Mouse (Mus musculus) liver, embryonic 13.5 days (tissue): ENCODE measurements around the gene Btrc. TPM values are rescaled to one million over a fixed set of nuclear protein-coding genes. Genes with fewer than 3 reads are reported as not detected.

ENCODE experiments used
- ATAC-seq: fragments of 200-750 bp; cut with Nextera tagmentation; 2 replicates; pipeline ENCODE4 v1.8.0; 2017; ENCODE audit warnings: low read depth, mild to moderate bottlenecking, moderate number of reproducible peaks, moderate library complexity
- DNase-seq: peaks from one replicate; pipeline ENCODE4 v3.0.0; 2022
- H3K27ac ChIP-seq: fragments of 300-500 bp; sonication (generic); 2 replicates; pipeline ENCODE4 v1.5.1; 2015; ENCODE audit warnings: moderate library complexity, mild to moderate bottlenecking, inconsistent platforms
- H3K27me3 ChIP-seq: fragments of 300-500 bp; sonication (generic); 2 replicates; pipeline ENCODE4 v1.6.1; 2015; ENCODE audit warnings: mild to moderate bottlenecking, inconsistent platforms
- H3K36me3 ChIP-seq: fragments of 300-500 bp; sonication (generic); 2 replicates; pipeline ENCODE4 v1.6.1; 2015; ENCODE audit warnings: mild to moderate bottlenecking, inconsistent platforms
- H3K4me1 ChIP-seq: fragments of 300-500 bp; sonication (generic); replicated peaks from 2 replicates; pipeline ENCODE4 v1.6.1; 2015; ENCODE audit warnings: inconsistent platforms
- H3K4me2 ChIP-seq: fragments of 300-500 bp; sonication (generic); 2 replicates; pipeline ENCODE4 v1.6.1; 2015; ENCODE audit warnings: inconsistent platforms, mild to moderate bottlenecking, moderate library complexity
- H3K4me3 ChIP-seq: fragments of 300-500 bp; sonication (generic); replicated peaks from 2 replicates; pipeline ENCODE4 v1.5.1; 2015; ENCODE audit warnings: mild to moderate bottlenecking, inconsistent platforms
- H3K9ac ChIP-seq: fragments of 300-500 bp; sonication (generic); 2 replicates; pipeline ENCODE4 v1.6.1; 2015; ENCODE audit warnings: mild to moderate bottlenecking, inconsistent platforms
- H3K9me3 ChIP-seq: fragments of 300-500 bp; sonication (generic); replicated peaks from 2 replicates; pipeline ENCODE4 v1.6.1; 2016; ENCODE audit warnings: inconsistent platforms
- WGBS: fragments of 180-500 bp; shearing (Covaris S2); methylation state at CpG from one replicate; pipeline ENCODE4 v1.1.7; 2015; ENCODE audit not compliant: insufficient replicate concordance; 5-methylcytosine and 5-hydroxymethylcytosine counted together
- polyA plus RNA-seq: library from polyadenylated mRNA; unstranded; fragments of >200 nt; fragmentation: Nextera tagmentation; extraction: Ambion mirVana; gene quantifications from 2 replicates; pipeline ENCODE4 v1.2.1, GENCODE M21; 2015

The Btrc gene
- polyA plus RNA-seq, 1 experiment from 2014 or later = 44.1 TPM

DNA sequence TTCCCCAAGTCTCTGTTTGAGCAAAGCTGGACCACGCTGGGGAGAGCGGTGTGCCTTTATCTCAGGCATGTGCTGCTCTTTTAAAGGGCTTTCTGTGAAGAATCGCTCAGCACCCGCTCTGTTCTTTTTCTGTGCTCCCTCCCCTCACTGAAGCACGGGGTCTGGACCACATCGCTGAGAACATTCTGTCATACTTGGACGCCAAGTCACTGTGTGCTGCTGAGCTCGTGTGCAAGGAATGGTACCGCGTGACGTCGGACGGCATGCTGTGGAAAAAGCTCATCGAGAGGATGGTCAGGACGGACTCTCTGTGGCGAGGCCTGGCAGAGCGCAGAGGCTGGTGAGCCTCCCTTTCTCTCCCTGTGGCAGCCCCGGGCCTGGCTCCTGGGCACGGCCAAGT, 144.0 kb downstream of the Btrc start:
- Histone ChIP-seq H3K4me2 (no peak overlapping the region), H3K27ac (no peak overlapping the region), H3K9ac (no peak overlapping the region), H3K27me3 (no peaks in the 10 kb centered on the region), H3K4me3 (no peak overlapping the region), H3K36me3 (peaks cover 46% of the 10 kb centered on the region), H3K9me3 (no peaks in the 10 kb centered on the region), H3K4me1 (peaks cover 27% of the 10 kb centered on the region)
- ATAC-seq = no peak
- DNase-seq = no peak
- WGBS = 89% methylated on average over 19 of the region's 19 CpGs

DNA sequence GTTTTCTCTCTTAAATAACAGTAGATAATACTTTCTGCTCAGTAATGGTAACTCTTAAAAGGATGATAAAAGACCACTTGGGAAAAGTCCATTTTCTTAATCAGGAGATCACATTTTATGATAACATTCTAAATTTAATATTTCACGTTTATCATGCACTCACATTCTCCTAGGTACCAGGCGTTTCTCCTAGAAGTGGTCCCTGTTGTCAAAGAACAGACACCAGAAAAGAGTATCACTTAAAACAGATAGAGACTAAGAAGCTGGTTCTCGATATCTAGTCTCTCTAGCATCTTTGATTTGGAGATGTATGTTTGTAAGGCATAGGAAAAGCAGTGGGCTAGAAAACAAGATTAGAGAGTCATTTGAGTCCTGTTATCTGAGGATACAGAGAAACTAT, 147.1 kb downstream of the Btrc start:
- Histone ChIP-seq H3K4me1 (peaks cover 15% of the 10 kb centered on the region), H3K9me3 (no peaks in the 10 kb centered on the region), H3K9ac (no peak overlapping the region), H3K36me3 (peaks cover 59% of the 10 kb centered on the region), H3K4me3 (no peak overlapping the region), H3K27me3 (no peaks in the 10 kb centered on the region), H3K4me2 (no peak overlapping the region), H3K27ac (no peak overlapping the region)
- DNase-seq = no peak
- 29% methylated on average over 3 of the region's 3 CpGs for WGBS
- peak; percentile 62 for ATAC-seq

DNA sequence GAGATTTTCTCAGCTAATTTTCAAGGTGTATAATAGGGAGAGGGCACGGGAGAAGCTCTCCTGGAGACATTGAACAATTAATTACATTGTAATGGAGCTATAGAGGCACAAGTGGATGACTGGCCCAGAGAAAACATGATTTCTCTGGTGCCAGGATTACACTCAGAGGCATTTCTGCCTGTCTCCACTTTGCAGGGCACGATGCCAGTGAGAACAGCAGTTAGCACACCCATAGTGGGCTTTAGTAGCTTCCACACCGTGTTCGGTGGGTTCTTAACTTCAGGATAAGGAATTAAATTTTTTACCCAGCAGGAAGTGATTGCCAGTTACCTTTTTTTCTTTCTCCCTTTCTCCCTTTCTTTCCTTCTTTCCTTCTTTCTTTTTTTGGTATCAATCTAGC, 147.9 kb downstream of the Btrc start:
- H3K4me2 ChIP-seq = no peak overlapping the region
- DNase-seq (no peak), ATAC-seq (no peak)
- peaks cover 15% of the 10 kb centered on the region for H3K4me1 ChIP-seq
- no peaks in the 10 kb centered on the region for H3K9me3 ChIP-seq
- no peaks in the 10 kb centered on the region for H3K27me3 ChIP-seq
- no peak overlapping the region for H3K27ac ChIP-seq
- no peak overlapping the region for H3K4me3 ChIP-seq
- H3K36me3 ChIP-seq = peaks cover 64% of the 10 kb centered on the region
- no peak overlapping the region for H3K9ac ChIP-seq
- 87% methylated on average over 4 of the region's 4 CpGs for WGBS

DNA sequence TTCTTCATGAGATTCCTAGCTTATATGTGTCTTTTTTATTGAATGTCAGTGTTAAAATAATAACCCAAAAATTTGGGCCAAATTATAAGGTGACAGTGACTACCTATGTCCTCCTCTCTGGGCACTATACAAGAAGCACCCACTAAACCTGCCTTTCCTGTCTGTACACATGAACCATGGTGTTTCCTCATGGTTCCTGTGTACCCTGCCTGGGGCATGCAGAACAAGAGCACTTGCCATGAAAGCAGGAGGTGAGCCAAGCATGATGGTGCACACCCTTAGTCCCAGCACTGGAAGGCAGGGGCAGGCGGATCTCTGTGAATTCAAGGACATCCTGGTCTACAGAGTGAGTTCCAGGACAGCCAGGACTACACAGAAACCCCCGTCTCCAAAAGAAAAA, 151.8 kb downstream of the Btrc start:
- H3K27ac ChIP-seq = no peak overlapping the region
- ATAC-seq (no peak), DNase-seq (no peak)
- H3K4me2 ChIP-seq = no peak overlapping the region
- H3K27me3 ChIP-seq = no peaks in the 10 kb centered on the region
- no peak overlapping the region for H3K9ac ChIP-seq
- 86% methylated on average over 2 of the region's 2 CpGs for WGBS
- H3K36me3 ChIP-seq = peaks cover 87% of the 10 kb centered on the region
- H3K4me3 ChIP-seq = no peak overlapping the region
- peaks cover 8% of the 10 kb centered on the region; the same call in 1 of the 2 replicates for H3K4me1 ChIP-seq
- no peaks in the 10 kb centered on the region for H3K9me3 ChIP-seq

DNA sequence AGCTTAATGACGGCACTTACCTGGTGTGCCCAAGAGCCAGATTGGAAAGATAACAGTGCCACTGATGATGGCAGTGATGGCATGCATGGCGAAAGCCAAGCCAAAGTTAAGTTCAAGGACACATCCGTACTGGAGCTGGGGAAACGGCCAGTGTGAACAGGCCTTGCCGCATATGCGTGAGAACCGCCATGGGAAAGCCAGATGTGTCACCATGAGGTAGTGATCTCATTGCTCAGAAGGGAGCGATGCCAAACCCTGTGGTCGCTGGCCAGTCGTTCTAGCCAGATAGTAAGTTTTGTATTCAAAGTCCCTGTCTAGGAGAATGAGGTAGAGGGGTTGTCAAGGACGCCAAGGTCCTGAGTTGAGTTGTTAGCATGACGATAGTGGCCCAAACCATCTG, 152.7 kb downstream of the Btrc start:
- Histone ChIP-seq H3K4me3 (no peak overlapping the region), H3K27ac (no peak overlapping the region), H3K9ac (no peak overlapping the region), H3K27me3 (no peaks in the 10 kb centered on the region), H3K4me2 (no peak overlapping the region), H3K4me1 (no peaks in the 10 kb centered on the region), H3K36me3 (peaks cover 96% of the 10 kb centered on the region), H3K9me3 (no peaks in the 10 kb centered on the region)
- WGBS = 94% methylated on average over 12 of the region's 12 CpGs
- no peak for DNase-seq
- no peak for ATAC-seq

DNA sequence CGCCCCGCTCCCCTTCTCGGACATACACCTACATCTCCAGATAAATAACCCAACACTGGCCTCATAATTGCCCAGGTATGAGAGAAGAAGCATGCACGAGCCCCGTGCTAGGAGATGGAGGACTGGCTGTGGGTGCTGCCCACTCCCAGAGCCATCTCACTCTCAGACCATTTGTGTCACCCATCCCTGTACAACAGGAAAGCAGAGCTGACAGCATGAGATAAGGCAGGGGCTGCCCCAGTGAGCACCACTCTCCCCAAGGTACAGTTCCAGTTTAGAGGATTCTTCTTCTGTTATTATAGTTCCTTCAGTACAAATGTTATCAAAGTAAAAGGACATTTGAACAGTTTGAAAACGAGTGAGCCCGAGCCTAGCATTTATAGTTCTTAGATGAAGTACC, 163.8 kb downstream of the Btrc start:
- ATAC-seq (peak; percentile 68), DNase-seq (no peak)
- Histone ChIP-seq H3K9me3 (no peaks in the 10 kb centered on the region), H3K9ac (no peak overlapping the region), H3K4me3 (no peak overlapping the region), H3K27me3 (no peaks in the 10 kb centered on the region), H3K4me2 (no peak overlapping the region), H3K4me1 (peaks cover 43% of the 10 kb centered on the region), H3K36me3 (peaks cover 79% of the 10 kb centered on the region), H3K27ac (peak overlapping the region; percentile 58; the same call in 1 of the 2 replicates)
- 46% methylated on average over 7 of the region's 7 CpGs for WGBS

DNA sequence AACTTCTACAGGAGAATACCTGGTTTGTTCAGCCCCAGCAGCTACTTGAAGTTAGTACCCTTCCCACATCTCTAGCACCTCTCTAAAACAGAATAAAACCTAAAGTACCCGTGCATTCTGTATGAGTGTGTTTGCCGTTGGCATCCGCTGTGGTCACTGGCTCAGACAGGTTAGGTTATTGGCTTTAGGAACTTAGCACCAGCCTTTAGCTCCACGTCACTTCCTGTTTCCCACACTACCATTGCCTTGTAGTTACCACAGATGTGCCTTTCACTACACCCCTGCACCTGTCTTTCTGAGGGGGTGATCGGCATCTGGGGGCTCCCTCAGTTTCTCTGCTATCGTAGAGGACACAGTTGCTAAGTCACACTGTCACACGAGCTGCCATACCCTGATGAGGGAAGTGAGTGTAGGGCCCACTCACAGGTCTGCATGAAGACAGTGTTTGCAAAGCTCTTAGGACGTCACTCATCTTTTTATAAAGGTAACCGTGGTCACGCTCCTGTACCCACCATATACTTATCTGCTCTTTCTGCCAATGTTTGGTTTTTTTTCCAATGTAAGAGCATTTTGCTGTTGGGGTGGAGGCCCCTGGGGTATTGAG, 164.5 kb downstream of the Btrc start:
- no peak for DNase-seq
- Histone ChIP-seq H3K36me3 (peaks cover 73% of the 10 kb centered on the region), H3K4me2 (no peak overlapping the region), H3K27me3 (no peaks in the 10 kb centered on the region), H3K9ac (no peak overlapping the region), H3K27ac (peak overlapping the region; percentile 58), H3K4me3 (no peak overlapping the region), H3K4me1 (peaks cover 43% of the 10 kb centered on the region), H3K9me3 (no peaks in the 10 kb centered on the region)
- whole genome bisulfite sequencing = 40% methylated on average over 10 of the region's 10 CpGs
- ATAC-seq = no peak

DNA sequence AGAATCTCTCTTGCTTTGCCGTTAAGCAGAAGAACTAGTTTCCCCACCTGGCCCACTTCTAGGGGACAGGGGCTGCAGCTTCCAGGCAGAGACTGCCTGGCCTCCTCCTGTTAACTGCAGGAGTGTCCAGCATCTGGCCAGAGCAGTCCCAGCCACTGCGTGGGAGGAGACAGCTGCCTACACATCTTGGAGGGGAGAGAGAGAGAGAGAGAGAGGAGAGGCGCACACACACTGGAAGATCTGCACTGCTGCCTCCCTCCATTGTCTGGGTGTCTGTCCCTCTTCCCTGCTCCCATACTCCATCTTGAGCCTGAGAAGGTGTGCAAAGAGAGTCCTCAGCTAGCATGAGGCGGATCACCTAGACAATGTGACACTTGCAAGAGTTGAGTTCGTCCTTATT, 165.8 kb downstream of the Btrc start:
- no peak overlapping the region for H3K4me2 ChIP-seq
- H3K9ac ChIP-seq = no peak overlapping the region
- H3K9me3 ChIP-seq = no peaks in the 10 kb centered on the region
- DNase-seq (no peak), ATAC-seq (no peak)
- 66% methylated on average over 5 of the region's 5 CpGs for WGBS
- peaks cover 60% of the 10 kb centered on the region for H3K36me3 ChIP-seq
- H3K27me3 ChIP-seq = no peaks in the 10 kb centered on the region
- no peak overlapping the region for H3K4me3 ChIP-seq
- no peak overlapping the region; the same call in 1 of the 2 replicates for H3K27ac ChIP-seq
- peaks cover 49% of the 10 kb centered on the region for H3K4me1 ChIP-seq

DNA sequence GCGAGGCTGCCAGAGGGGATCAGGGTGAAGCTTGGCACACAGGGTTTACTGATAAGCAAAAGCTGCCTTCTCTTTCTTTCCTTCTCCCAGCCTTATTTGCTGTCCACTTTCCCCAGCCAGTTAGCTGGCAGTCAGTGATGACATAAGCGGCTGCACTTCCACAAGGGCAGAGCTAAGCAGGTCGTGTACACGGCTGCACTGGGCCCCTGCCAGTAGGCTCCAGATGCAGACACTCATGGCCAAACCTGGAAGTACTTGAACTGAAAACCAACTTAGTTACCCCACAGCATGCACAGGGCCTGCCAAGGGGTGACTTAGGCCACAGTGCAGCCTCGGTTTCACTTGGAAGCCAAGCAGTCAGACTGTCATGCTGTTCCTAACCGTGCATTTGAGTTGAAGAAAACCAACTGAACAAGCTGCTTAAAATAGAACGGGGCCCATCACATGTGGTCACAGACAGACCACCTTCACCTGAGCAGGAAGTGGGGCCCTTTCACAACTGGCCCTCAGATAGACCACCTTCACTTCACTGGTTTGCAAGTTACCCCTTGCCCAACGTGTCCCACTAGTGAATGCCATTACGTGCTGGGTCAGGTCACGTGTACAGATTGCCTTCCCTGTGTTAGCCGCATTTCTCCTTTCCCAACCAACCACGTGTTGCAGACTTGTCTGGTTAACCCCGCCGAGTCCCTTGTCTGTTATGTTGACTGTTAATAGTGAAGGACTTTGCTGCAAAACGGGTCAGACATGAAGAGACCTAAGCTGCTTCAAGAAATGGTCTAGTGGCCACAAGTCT, 166.9 kb downstream of the Btrc start:
- peak overlapping the region; percentile 14; the same call in 1 of the 2 replicates for H3K27ac ChIP-seq
- no peak overlapping the region for H3K4me2 ChIP-seq
- no peaks in the 10 kb centered on the region for H3K9me3 ChIP-seq
- 47% methylated on average over 15 of the region's 15 CpGs for WGBS
- H3K4me1 ChIP-seq = peaks cover 55% of the 10 kb centered on the region
- no peaks in the 10 kb centered on the region for H3K27me3 ChIP-seq
- no peak overlapping the region for H3K4me3 ChIP-seq
- peaks cover 49% of the 10 kb centered on the region for H3K36me3 ChIP-seq
- DNase-seq = no peak
- no peak overlapping the region for H3K9ac ChIP-seq
- ATAC-seq = peak; percentile 21; the same call in 1 of the 2 replicates

DNA sequence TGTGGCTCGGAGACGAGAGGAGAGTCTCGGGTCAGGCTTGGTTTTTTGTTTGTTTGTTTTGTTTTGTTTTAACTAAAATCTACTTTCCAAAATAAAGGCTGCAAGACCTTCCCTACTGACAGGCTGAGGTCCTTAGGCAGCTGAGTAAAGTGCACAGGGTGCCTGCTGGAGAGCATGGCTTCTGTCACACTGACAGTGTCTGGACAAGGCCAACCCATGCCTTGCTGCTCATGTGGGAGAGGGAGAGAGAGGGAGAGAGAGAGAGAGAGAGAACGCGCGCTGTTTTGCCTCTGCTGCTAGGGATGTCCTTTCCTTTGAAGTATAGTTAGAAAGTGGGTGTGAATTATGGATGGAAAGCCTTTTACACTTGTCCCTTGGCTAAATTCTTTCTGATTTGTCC, 168.0 kb downstream of the Btrc start:
- no peak overlapping the region for H3K9ac ChIP-seq
- H3K4me3 ChIP-seq = no peak overlapping the region
- peaks cover 54% of the 10 kb centered on the region for H3K4me1 ChIP-seq
- peaks cover 45% of the 10 kb centered on the region for H3K36me3 ChIP-seq
- no peaks in the 10 kb centered on the region for H3K9me3 ChIP-seq
- WGBS = 85% methylated on average over 6 of the region's 6 CpGs
- H3K27me3 ChIP-seq = no peaks in the 10 kb centered on the region
- DNase-seq = no peak
- no peak overlapping the region for H3K4me2 ChIP-seq
- H3K27ac ChIP-seq = no peak overlapping the region
- no peak for ATAC-seq

DNA sequence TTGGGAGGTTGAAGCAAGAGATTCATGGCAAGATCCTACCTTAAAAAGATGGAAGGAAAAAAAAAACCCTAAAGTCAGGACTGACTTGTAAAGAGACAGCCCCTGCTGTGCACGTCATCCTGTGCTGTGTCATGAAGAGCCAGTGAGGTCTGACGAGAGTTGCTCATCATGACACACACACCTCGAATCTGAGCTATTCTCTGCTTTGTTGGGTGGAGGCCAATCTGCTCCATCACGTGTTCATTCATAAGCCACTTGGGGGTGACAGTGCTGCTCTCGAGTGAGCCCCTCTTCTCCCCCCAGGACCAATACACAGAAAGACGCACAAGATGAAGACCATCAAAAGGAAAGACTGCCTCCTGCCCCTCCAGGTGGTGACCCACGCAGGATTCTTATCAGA, 170.1 kb downstream of the Btrc start:
- Histone ChIP-seq H3K4me3 (no peak overlapping the region), H3K27me3 (no peaks in the 10 kb centered on the region), H3K9me3 (no peaks in the 10 kb centered on the region), H3K9ac (no peak overlapping the region), H3K27ac (no peak overlapping the region), H3K4me1 (peaks cover 44% of the 10 kb centered on the region), H3K4me2 (no peak overlapping the region), H3K36me3 (peaks cover 24% of the 10 kb centered on the region)
- ATAC-seq (no peak), DNase-seq (no peak)
- WGBS = 57% methylated on average over 7 of the region's 7 CpGs
